Mouse (Mus musculus): Measurements from ENCODE around the gene Hlx.

Hlx gene

DNA sequence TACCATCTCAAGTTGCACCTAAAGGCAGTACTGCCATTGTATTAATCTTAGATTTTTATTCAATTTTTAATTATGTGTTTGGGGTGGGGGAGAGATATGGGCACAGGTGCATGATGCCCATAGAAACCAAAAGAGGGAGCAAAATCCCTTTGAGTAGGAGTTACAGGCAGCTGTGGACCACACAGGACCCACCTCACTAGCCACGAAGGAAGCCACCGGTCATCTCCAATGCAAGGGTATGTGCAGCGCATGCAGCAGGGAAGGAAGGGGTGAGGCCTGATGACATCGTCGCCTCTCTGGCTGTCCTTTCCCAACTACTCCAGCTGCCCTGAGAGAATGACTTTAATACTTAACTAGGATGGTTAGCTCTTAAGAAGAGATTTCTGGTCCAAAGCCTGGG, 18.7 kb downstream of the Hlx start:
- DNase-seq: no peak

DNA sequence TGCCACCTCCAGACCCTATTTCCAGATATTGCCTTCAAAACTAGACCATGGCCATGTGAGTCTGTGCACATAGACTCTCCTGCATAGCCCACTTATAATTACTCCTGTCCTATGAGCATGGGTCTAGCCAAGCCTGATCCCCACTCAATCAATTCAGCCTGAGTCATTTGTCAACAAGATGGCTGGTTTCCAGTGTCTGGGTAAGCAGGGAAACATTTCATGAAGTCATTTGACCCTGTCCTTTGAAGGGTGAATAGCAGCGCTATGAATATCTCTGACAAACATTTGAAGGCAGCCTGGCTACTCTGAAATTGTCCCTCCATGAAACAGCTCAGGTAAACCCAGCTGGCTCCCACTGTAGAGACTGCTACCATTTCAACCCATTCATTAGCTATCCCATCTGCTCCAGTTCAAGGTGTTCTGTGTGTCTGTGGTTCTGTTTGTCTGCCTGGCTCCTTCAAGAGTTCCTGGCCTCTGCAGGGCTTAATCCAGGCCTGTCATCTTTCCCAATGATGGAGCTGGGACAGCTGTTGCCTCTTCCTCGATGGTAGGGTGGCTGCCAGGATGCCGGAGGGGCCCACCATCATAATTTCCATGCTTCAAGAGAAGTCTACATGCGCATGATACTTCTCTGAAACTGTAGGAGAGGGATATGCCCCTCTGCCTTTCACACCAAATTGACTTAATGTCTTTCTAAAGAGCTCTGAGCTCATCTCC, 24.7 kb downstream of the Hlx start:
- no peak for DNase-seq

DNA sequence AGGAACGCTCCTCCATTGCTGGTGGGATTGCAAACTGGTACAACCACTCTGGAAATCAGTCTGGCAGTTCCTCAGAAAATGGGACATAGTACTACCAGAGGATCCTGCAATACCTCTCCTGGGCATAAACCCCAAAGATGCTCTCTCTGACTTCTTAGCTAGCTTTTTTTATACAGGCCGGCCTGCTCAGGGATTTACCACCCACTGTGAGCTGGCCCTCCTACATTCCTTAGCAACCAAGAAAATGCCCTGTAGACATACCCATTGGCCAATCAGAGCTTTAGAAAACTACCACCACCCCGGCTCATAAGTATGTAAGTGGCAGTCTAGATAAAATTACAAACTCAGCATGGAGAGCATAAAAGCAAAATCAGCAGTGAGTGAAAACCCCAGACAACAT, 27.5 kb downstream of the Hlx start:
- DNase-seq: no peak

DNA sequence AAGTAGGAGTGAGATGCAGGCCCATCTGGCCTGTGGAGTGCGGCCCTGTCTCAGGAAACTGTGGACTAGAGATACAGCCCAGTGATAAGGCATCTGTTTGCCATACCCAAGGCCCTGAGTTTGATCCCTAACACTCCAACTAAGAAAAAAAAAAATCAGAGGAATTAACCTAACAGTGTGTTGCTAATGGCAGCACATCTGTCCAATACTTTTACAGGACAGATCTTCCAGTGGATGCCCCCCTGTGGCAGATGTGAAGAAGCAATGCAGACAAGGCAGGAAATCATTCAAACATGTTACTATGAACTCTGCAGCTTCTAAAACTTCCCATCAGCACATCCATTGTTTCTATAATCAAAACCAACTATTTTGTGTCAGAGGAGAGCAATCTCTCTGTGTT, 33.1 kb downstream of the Hlx start:
- no peak for DNase-seq

DNA sequence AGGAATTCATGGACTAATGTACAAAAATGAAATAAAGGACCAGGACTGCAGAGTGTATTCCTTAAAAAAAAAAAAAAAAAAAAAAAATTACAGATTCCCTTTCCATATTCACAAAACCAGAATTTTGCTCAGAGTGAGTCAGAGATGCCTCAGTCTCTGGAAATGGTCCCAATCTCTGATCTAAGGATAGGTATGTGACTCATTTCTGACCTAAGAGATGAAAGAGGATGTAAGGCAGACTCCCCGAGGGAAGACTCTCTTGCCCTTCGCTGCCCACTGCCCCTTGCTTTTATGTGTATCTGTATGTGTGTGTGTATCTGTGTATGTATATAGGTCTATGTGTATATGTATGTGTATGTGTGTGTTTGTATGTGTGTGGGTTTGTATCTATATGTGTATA, 37.0 kb downstream of the Hlx start:
- DNase-seq: no peak

DNA sequence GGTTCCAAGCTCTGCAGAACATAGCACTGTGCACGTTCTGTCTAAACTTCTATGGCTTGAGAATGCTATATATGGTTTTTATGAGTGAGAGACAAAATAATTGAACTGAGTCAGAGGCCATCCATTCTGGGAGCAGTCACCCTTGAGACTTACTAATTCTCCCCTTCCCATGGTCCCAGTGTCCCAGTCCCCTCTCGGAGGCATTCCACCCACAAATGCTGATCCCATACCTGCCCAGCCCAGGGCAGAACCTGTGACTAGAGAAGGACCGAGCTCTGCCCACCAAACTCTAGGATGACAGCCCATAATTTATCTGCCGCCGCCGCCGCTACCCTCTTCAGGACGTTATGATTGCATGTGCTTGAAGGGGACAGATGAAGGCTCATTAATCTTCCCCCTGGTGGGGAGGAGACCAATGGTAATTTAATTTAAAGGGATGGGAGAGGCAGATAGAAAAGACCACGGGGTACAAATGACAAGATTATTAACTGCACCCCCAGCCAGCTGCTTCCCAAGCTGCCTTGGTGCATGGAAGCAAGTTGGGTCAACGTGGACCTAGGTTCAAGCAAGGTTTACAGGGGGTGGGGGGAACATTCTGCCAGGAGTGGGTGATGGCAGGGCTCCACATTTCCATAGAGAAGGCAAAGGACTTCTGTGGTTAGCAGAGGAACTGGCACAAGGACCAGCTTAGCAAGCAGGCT, 40.1 kb downstream of the Hlx start:
- DNase-seq: no peak

DNA sequence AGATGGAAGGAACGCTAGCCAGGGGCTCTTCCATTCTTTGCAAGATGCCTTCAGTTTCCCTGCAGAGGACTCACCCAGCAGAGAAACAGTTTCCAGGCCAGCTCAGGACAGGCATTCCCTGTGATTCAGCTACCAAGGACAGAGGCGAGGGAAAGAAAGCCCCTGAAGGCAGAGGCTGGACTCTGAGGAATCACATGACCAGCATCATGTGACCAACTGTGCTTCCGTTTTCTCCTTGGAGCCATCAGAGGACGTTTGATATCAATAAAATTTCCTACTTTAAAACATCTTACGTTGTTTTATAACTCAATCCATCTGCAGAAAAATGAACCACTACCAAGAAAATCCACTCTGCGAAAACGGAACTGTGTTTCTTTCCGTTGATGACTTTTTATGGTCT, 41.2 kb downstream of the Hlx start:
- no peak for DNase-seq

DNA sequence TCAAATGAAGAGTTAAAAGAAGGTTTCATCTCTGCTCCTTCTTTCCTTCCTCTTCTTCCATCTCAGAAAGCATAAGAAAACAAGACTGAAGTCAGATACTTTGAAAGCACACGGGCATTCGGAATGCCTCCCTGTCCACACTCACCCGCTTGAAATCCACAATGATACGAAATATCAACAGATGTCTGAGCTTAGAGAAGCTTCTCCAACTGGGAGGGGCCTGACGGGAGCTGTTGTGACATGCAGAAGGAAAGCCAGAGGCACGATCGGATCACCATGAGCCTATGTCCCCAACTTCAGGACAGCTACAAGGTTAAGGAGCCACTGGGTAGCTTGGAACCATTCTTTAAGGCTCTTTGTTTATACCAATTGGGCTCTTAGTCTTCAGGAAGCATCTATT, 44.4 kb downstream of the Hlx start:
- no peak for DNase-seq

DNA sequence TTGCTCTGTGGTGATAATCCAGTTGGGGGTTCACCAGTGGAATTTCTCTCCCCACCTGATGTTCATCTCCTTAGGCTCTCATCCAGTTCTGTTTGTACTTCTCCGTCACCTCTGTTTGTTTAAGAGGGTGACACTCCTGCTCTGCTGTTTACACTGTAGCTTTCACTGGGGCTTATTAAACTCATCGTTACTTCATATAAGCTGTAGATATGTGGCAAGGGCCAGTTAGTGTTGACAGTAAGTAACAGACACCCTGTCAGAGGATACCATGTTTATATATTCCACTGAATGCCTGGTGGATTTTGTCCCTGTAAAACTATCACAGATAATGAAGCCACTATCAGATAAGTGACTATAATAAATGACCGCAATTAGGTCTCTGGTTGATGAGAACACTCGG, 44.9 kb downstream of the Hlx start:
- no peak for DNase-seq

DNA sequence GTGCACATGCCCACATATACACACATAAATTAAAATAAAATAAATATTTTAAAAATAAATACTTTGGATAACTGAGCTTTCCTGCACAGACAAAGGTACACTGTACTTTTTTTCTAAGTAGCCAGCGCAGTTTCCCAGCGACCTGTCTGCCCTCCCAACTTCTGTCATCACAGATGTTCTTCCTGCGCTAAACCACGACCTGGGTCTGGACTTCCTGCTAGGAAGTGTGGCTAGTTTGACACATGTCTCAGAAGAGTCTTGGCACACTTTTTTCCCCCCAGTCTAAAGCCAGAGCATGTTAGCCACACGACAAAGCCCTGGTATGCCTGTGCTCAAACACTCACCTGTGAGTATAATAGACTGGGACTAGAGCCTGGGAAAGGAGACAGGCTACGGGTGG, 48.9 kb downstream of the Hlx start:
- DNase-seq: no peak

DNA sequence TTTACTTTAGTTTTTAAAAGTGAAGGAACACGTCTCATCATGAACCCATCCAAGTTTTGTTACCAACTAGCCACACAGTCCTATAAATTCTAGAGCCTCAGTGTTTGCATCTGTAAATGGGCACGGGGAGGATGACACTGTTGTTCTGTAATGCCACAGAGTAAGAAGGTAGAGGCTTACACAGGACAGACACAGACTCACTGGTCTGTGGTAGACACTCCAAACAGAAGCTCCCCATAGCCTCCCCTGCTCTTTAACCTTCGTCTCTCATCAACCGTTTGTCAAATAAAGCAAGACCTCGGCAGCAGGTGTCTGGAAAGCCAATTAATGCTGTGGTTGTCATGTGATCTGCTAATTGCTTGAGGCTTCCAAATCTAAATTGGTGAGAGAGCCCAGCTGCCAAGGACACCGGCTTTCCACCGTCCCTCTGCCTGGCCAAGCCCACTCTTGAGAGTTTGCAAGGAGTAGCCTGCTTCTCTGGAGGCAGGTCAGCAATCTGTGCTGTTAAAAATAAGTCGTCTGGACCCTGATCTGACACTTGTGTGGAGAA, 52.9 kb downstream of the Hlx start:
- no peak for DNase-seq

DNA sequence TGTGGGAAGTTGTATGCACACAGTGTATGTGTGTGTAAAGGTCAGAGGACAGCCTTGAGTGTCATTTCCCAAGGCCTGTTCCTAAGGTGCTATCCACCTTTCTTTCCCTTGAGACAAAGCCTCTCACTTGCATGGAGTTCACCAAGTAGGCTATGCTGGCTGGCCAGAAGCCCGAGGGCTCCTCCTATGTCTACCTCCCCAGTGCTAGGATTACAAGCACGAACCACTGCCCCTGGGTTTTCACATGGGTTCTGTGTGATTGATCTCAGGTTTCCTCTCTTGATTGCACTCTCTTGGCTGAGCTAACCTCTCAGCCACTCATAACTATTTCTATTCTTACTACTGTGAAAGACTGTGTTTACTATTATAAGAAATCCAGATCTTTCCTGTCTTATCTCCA, 54.8 kb downstream of the Hlx start:
- no peak for DNase-seq
